Mouse (Mus musculus) erythroblast, embryonic 14.5 days (primary cell): ENCODE results near the gene Phrf1. TPM values are rescaled to one million over a fixed set of nuclear protein-coding genes. Genes with fewer than 3 reads are reported as not detected.
A peak's percentile ranks its signal among the peaks of the same experiment; 100 is the strongest.

Experiments
- H3K27me3 ChIP-seq: 2 replicates; pipeline ENCODE4 v1.6.1; 2012; ENCODE audit warnings: inconsistent platforms; ENCODE audit not compliant: control insufficient read depth
- H3K36me3 ChIP-seq: 2 replicates; pipeline ENCODE4 v1.6.1; 2012; ENCODE audit warnings: mild to moderate bottlenecking, inconsistent platforms; ENCODE audit not compliant: control insufficient read depth
- H3K4me1 ChIP-seq: 2 replicates; pipeline ENCODE4 v1.6.1; 2012; ENCODE audit warnings: inconsistent platforms; ENCODE audit not compliant: control insufficient read depth
- H3K4me3 ChIP-seq: replicated peaks from 2 replicates; pipeline ENCODE3; 2012; ENCODE audit warnings: moderate library complexity, mild to moderate bottlenecking, inconsistent platforms
- H3K9me3 ChIP-seq: 2 replicates; pipeline ENCODE4 v1.6.1; 2012; ENCODE audit warnings: low read length, inconsistent platforms, mixed read lengths; ENCODE audit not compliant: control insufficient read depth
- GATA1 ChIP-seq: IDR thresholded peaks from 2 replicates; pipeline ENCODE4 v1.6.1; 2012; ENCODE audit warnings: low read length, inconsistent platforms, mixed read lengths
- TAL1 ChIP-seq: IDR thresholded peaks from 3 replicates; pipeline ENCODE4 v1.6.1; 2012; ENCODE audit warnings: low read length, inconsistent platforms, mixed read lengths
- polyA plus RNA-seq: library from polyadenylated mRNA; stranded (reverse); fragments of >175 nt; gene quantifications from 2 replicates; pipeline ENCODE4 v1.2.3, GENCODE M21; 2012

Phrf1 gene
- polyA plus RNA-seq, result 19.7 and 20.3 TPM in 2 replicates

GRCm38 (mm10) chr7:141228279-141229067 is at the start of gene Phrf1:
TSS of gene Phrf1 (plus strand) at chr7:141228784.
- peaks cover 44% of the 10 kb centered on the region for H3K4me1 ChIP-seq
- no peaks in the 10 kb centered on the region for H3K27me3 ChIP-seq
- peaks cover 43% of the 10 kb centered on the region for H3K36me3 ChIP-seq
- TF ChIP-seq GATA1, result no peak
- TF ChIP-seq TAL1, result no peak
- H3K4me3 ChIP-seq, result peak within 1 kb of the TSS; percentile 87
- peaks cover 3% of the 10 kb centered on the region; the same call in 1 of the 2 replicates for H3K9me3 ChIP-seq

DNA sequence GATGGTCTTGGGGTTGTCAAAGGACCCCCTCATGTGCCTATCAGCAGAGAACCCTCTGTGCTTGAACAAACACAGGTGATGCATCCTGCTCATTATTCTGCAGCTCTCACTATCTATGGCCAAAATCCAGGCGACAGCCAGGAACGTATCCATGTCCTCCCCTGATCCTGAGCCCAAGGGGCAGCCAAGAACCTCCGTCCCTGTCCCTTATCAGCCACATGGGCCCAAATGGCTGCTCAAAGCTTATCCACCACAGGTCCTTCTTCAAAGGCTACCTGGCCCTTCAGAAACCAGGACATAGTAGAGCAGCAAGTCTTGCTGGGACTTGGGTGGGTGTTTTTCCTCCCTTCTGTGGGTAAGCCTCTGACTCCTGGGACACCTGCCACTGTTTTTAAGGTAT is 40.4 kb upstream of the Phrf1 start:
- TF ChIP-seq TAL1 (no peak), GATA1 (no peak)
- Histone ChIP-seq H3K4me1 (peaks cover 46% of the 10 kb centered on the region), H3K4me3 (no peak overlapping the region)

DNA sequence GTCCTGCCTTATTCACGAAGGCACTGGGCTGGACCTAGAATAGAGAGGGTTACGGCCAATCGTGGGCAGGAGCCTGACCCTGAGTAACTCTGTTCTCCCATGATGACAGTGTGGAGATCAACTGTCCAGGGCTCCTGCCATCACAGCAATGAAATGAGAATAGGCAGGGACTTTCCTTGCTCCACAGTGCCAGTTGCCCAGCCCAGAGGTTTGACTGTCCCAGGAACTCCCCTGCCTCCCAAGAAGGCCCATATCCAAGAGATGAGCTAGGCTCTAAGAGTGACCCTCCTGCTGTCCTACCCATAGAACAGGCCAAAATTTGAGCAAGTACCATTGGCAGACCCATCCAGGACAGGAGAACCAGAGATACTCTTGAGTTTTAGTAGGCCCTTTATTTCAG is 39.9 kb upstream of the Phrf1 start:
- peaks cover 54% of the 10 kb centered on the region for H3K36me3 ChIP-seq
- peaks cover 47% of the 10 kb centered on the region for H3K4me1 ChIP-seq
- TF ChIP-seq GATA1 (no peak), TAL1 (no peak)
- no peak overlapping the region for H3K4me3 ChIP-seq
- no peaks in the 10 kb centered on the region for H3K9me3 ChIP-seq
- no peaks in the 10 kb centered on the region for H3K27me3 ChIP-seq

More for the DNA sequence above, 40.4 kb upstream of the Phrf1 start:
- Histone ChIP-seq H3K9me3 (no peaks in the 10 kb centered on the region), H3K27me3 (no peaks in the 10 kb centered on the region), H3K36me3 (peaks cover 54% of the 10 kb centered on the region)

- Histone ChIP-seq H3K4me3 (no peak overlapping the region), H3K27me3 (no peaks in the 10 kb centered on the region), H3K4me1 (peaks cover 60% of the 10 kb centered on the region), H3K36me3 (peaks cover 54% of the 10 kb centered on the region), H3K9me3 (no peaks in the 10 kb centered on the region)
- TF ChIP-seq GATA1 (no peak), TAL1 (no peak)
Measured at GRCm38 (mm10) chr7:141190220-141190619, 38.4 kb upstream of the Phrf1 start.

DNA sequence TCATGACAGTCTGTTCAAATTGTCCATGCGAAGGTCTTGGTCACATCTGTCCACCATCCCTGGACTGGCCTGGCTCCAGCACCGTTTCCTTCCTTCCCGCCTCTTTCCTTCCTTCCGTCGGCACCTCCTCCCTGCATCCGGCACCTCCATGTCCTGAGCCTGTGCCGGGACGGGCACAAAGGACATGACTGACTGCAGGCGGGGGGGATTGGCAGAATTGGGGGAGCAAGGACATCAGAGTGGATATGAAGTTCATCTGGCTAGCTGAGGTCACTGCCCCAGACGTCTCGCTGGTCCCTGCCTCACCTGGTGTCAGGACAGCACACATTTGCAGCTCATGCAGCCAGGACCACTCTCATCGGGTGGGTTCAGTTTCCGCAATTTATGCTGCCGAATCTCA is 37.5 kb upstream of the Phrf1 start:
- peaks cover 68% of the 10 kb centered on the region for H3K4me1 ChIP-seq

GRCm38 (mm10) chr7:141191796-141192685 is 36.5 kb upstream of the Phrf1 start:
- Histone ChIP-seq H3K36me3 (peaks cover 58% of the 10 kb centered on the region), H3K27me3 (no peaks in the 10 kb centered on the region), H3K9me3 (no peaks in the 10 kb centered on the region), H3K4me3 (peak overlapping the region; percentile 78), H3K4me1 (peaks cover 78% of the 10 kb centered on the region)
- no peak for TF ChIP-seq GATA1
- TF ChIP-seq TAL1, result no peak

More for the DNA sequence above, 37.5 kb upstream of the Phrf1 start:
- Histone ChIP-seq H3K36me3 (peaks cover 54% of the 10 kb centered on the region), H3K9me3 (no peaks in the 10 kb centered on the region), H3K27me3 (no peaks in the 10 kb centered on the region), H3K4me3 (peak overlapping the region; percentile 0)
- TF ChIP-seq GATA1, result no peak
- TF ChIP-seq TAL1, result no peak

DNA sequence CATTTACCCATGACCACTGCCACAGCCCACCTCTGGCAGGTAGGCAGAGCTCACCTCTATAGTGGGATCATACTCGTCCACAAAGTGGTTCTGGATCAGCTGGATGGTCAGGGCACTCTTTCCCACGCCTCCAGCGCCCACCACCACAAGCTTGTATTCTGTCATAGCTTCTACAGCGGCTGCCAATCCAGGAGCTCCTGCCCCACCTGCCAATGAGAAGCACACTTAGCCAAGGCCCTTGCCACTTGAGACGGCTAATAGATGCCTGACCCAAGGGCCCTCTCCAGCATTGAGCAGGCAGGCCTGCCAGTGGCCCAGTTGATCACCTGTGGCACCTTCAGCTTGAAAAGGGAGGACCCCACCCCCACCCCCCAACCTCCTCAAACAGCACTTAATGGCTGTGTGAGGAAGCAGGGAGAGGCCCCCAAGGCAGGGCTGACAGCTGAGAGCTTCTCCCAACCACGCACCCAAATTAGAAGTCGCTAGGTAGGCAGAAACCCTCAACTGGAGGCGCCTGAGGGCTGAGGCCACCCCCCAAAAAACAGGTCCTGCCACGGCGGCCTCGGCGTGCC is 35.7 kb upstream of the Phrf1 start:
- TF ChIP-seq GATA1 (no peak), TAL1 (no peak)
- H3K27me3 ChIP-seq, result no peaks in the 10 kb centered on the region
- H3K9me3 ChIP-seq, result no peaks in the 10 kb centered on the region
- H3K4me1 ChIP-seq, result peaks cover 84% of the 10 kb centered on the region
- peak overlapping the region; percentile 78 for H3K4me3 ChIP-seq
- H3K36me3 ChIP-seq, result peaks cover 63% of the 10 kb centered on the region

DNA sequence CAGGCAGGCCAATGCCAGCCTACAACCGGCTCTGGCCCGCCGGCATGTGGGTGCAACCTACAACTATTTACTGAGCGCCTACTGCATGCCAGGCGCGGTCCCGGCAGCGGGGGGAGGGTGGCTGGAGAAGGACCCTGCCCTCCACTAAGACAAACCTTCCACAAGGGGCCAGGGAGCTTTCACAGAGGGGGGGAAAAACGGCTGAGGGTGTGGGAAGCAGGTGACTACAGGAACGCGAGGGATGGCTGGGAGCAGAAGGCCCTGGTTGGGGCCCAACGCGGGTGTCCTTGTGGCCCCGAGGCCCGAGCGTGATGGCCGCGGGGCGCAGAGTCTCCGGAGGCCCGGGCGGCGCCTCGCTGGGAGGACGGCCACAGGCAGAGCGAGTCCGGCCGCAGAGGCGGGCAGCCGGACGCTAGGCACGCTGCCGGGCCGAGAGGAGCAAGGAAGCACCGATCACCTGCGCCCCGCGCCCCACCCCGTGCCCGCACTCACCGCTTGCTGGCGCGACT is 35.2 kb upstream of the Phrf1 start:
- Histone ChIP-seq H3K36me3 (peaks cover 64% of the 10 kb centered on the region), H3K9me3 (no peaks in the 10 kb centered on the region), H3K27me3 (no peaks in the 10 kb centered on the region), H3K4me1 (peaks cover 86% of the 10 kb centered on the region), H3K4me3 (peak overlapping the region; percentile 78)
- TF ChIP-seq TAL1 (no peak), GATA1 (no peak)

DNA sequence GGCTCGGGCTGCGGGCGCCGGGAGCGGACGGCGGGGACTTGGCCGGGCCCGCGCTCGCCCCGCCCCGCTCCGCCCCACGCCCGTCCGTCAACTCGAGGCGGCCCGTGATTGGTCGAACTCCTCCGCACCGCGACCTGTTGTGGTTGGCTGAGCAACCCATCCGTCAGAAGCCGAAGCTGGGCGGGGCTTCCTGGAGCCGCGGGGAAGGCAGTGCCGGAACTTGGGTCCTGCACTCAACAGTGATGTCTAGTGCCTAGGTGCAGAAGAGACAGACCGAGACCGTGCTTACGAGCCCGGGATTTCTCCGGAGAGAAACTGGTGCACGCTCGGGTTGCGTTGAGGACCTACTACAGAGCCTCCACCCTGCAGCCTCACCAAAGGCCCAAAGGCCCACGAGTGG is 34.6 kb upstream of the Phrf1 start, which contains the start of the genes Hras and Lrrc56:
Gene Hras (minus strand): TSS at position 58 of the 400 bp plus-strand sequence.
Gene Lrrc56 (plus strand): TSS at position 210 of the 400 bp plus-strand sequence.
- Histone ChIP-seq H3K4me1 (peaks cover 88% of the 10 kb centered on the region), H3K27me3 (no peaks in the 10 kb centered on the region), H3K4me3 (peak within 1 kb of the TSS; percentile 78), H3K36me3 (peaks cover 62% of the 10 kb centered on the region), H3K9me3 (no peaks in the 10 kb centered on the region)
- TF ChIP-seq GATA1, result no peak
